Mouse (Mus musculus) ES-E14 (cell line): ENCODE measurements around the gene Lhfp.

ENCODE experiments used
- CHD2 ChIP-seq: IDR thresholded peaks from 2 replicates; pipeline ENCODE4 v1.6.1; 2014; ENCODE audit warnings: mild to moderate bottlenecking, low read depth, low read length, inconsistent platforms
- ZNF384 ChIP-seq: IDR thresholded peaks from 2 replicates; pipeline ENCODE4 v1.6.1; 2012; ENCODE audit warnings: low read depth, low read length, inconsistent platforms

GRCm38 (mm10) chr3:53007411-53007810 is 33.9 kb upstream of the Lhfp start:
- TF ChIP-seq ZNF384 (no peak), CHD2 (no peak)
